Mouse (Mus musculus): ENCODE results near the gene Gna14. TPM values are rescaled to one million over a fixed set of nuclear protein-coding genes. Genes with fewer than 3 reads are reported as not detected.

Gene Gna14
- total RNA-seq, 1 experiment from 2014 or later, result not detected

DNA sequence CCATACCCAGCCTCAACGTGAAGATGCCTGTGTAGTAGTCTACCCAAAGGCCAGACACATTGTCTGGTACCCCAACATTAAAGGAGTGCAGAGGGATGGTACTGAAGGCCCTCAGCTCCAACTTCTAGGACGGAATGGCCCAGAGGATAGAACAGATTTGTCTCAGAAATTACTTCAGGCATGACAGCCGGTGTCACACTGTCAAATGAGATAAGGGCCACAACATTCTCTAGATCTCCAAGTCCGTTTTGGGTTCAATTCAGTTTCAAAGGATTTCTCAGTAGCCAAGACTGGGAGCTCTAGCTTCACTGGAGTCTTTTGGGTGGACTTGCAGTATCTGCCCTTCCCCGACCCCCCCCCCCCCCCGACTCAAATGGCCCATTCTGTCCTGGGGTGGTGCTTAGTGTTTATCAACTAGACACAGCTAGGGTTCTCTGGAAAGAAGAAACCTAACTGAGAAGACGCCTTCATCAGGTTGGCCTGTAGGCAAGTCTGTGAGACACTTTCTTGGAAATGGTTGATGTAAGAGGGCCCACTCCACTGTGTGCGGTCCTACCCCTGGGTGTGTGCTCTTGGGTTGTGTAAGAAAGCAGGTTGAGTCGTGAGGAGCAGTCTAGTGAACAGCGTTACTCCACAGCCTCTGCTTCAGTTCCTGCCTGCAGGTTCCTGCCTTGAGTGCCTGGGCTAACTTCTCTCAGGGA lies 59.4 kb downstream of the Gna14 start:
- no peak for ATAC-seq (ENCODE audit: extremely low read depth, insufficient number of reproducible peaks, low FRiP score, poor library complexity, severe bottlenecking)

DNA sequence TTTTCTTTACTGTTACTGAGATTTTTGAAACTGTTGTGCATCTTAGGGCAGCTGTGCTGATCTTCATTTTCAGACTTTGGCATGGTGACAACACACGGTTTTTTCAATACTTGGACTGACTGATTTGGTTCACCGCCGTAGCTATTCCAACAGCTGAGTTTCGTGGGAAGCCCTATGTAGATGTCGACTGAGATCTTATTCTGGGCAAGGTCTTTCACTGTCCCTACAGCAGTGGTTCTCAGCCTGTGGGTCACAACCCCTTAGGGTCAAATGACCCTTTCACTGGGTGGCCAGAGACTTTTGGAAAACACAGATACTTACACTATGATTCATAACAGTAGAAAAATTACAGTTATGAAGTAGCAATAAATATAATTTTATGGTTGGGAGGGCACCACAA lies 60.5 kb downstream of the Gna14 start:
- no peak for ATAC-seq (ENCODE audit: extremely low read depth, insufficient number of reproducible peaks, low FRiP score, poor library complexity, severe bottlenecking)

DNA sequence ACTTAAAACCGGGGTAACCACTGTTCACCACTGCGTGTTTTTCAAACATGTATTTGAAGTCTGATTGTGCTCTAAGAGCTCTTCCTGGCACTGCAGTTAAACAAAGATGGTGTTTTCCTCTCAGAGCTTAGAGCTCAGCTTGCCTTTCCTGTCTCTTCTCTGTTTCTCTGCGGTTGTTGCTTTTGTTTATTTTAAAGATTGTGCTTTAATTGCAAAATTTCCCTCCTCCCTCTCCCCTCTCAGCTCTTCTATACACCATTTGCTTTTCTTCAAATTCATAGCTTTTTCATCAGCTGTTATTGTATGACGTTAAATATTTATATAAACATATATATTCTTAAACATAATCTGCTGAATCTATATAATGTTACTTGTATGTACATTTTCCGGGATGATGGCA lies 66.5 kb downstream of the Gna14 start:
- ATAC-seq (ENCODE audit: extremely low read depth, insufficient number of reproducible peaks, low FRiP score, poor library complexity, severe bottlenecking), result no peak

DNA sequence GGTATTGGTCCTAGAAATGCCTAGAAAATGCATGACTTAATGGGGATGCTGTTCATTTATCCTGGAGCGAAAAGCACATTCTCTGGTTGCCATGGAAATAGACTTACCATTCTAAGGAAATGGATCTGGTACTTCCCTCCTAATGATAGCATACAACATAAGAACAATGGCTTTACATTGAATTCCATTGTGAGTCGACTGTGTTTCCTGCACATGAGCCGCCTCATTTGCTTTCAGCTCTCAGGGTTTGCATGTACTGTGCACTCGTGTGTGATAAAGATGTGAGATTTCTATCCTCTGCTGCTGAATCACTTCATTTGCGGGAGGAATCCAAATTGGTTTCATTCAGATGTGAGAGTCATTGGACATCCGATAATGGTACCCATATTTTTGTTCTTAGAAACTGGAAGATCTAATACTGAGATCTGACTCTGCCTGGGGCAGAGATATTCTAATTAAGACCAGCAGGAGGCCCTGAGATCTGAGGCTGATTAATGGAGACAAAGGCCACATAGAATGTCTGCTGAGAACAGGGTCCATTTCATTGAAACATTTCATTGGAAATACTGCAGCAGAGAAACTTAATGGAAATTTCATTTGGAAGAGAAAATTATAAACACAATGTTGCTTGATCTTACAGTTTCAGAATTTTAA lies 71.3 kb downstream of the Gna14 start:
- ATAC-seq (ENCODE audit: extremely low read depth, insufficient number of reproducible peaks, low FRiP score, poor library complexity, severe bottlenecking), result no peak

DNA sequence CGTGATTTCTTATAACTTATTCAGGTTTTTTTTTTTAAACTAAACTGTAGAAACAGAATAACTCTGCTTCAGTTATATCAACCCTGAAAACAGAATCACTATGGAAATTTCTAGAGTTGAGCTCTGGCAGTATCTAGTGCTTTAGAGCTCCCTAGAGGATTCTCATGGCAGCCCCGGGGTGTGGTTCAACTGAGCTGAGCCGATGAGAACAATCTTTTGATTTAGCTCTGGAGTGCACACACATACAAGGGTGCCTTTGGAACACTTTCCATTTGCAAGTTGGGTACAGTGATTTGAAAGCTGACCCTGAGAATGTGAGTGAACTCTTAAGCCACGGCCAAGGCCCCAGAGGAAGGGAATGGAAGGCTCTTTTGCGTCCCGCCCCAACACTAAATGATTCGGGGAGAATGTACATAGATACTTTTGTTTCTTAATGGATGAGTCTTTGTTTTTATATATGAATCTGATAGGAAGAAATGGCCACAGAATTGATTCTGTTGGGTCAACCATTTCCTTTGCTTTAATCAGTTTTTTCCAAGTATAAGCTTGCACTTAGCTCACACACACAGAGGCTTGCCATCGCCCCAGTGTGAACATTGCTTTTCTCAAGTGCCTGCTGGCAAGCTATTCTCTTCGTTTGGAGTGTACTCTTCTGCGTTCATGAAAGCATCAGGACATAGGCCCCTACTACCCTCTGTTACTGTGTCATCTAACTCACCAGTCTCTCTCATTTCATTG lies 75.0 kb downstream of the Gna14 start:
- no peak for ATAC-seq (ENCODE audit: extremely low read depth, insufficient number of reproducible peaks, low FRiP score, poor library complexity, severe bottlenecking)

DNA sequence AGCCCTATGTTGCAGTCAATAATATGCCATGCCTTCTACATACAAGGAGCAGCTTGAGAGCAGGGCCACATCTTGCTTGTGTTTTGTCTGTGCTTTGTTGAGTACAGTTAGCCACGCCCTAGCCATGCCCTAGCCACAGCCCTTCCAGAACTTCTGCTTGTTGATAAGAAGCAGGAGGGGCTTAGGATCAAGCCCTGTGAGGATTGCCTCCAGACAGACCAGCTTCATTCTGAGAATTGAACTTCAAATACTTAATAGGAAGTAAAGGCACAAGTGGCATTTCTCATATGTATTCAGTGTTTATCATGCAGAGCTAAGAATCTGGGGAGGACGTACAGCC lies 75.5 kb downstream of the Gna14 start:
- no peak for ATAC-seq (ENCODE audit: extremely low read depth, insufficient number of reproducible peaks, low FRiP score, poor library complexity, severe bottlenecking)

DNA sequence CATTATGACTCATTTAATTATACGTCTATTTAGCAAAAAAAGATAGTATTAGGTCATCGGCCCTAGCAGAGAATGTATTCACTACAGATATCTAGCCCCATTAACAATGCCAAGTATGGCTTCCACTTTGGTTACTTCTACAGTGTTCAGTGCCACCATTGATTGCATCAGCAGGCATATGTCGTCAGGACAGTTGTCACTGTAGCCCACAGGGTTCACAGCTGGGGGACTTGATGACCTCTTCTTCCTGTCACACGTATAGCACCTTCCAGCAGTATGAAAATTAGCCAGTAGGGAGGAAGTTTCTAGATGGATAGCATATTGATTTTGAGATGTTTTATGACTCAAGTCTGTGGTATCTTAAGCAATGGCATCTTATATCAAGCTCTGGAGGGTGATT lies 78.6 kb downstream of the Gna14 start:
- no peak for ATAC-seq (ENCODE audit: extremely low read depth, insufficient number of reproducible peaks, low FRiP score, poor library complexity, severe bottlenecking)

DNA sequence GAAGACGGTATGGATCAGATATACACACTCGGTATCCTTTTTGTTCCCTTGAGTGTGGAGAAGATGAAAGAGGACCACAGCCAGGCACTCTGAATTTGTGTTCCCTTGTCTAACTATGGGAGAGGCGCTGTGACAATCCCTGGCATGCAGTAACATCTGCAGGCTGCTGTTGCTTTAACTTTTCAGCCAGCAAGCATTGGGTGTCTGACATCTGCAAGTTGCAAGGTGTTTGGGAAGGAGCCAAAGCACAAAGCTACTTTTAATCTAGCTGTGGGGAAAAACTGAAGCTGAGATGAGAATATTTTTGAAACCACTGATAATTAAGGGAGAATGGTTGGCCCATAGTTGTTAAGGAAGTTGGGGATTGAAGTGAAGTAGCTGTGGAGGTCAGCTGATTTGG lies 83.0 kb downstream of the Gna14 start:
- no peak for ATAC-seq (ENCODE audit: extremely low read depth, insufficient number of reproducible peaks, low FRiP score, poor library complexity, severe bottlenecking)

DNA sequence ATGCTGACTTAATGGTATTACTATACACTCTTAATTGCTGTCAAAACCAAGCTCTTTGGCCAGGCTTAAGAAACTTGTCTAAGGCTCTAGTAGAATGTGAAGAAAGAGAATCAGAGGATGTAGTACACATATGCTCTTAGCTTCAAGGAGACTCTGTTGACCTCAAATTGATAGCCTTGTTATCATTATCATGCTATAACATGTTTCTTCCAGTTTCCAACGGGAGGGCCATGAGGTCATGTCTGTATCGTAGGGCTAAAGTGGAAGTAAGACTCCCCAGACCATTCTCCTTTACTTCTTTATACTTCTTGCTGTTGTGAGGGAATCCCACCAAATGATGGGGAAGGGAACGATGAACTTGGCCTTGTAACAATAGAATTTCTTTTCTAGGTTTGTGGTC lies 85.0 kb downstream of the Gna14 start:
- ATAC-seq (ENCODE audit: extremely low read depth, insufficient number of reproducible peaks, low FRiP score, poor library complexity, severe bottlenecking), result no peak

DNA sequence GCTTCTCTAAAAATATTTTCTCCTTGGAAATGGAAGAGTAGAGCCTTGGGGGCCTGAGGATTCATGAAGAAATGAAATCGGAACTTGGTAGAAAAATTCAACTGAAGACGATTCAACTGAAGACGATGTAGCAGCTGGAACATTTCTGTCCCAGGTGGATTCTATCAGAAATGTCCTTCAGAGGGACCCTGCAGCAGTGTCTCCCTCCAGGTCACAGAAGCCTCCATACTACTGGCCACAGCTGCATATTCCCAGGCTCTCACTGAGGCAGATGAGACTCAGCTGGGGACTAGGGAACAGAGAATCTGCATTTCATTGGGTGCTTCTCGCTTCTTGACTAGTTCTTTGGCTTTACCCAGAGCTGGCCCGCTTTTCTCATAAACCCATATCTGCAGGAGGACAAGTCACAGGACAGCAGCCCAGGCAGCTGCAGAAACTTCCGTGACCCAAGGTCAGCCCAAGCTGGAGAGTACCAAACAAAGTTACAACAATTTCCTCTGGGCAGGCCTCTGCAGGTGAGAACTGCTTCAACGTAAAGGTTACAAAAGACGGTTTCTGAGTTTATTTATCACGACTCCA lies 90.8 kb downstream of the Gna14 start:
- no peak for ATAC-seq (ENCODE audit: extremely low read depth, insufficient number of reproducible peaks, low FRiP score, poor library complexity, severe bottlenecking)

DNA sequence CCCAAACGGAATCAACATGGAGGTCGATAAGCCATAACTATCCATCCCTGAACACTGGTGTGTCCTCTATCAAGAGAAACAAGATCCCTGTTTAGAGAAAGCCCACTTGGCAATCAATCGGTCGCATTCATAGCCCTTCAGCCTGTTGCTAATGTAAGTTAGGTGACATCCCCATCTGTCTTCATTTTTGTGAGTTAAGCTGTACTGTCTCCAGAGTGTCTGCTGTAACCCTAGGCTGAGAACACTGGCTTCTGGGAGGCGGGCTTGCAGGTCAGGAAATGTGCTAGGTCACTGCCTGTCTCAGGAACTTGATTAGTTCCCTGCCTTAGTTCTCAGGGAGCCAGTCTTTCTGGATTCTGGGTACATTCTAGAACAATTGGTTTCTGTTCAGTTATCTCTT lies 91.5 kb downstream of the Gna14 start:
- ATAC-seq (ENCODE audit: extremely low read depth, insufficient number of reproducible peaks, low FRiP score, poor library complexity, severe bottlenecking), result no peak

DNA sequence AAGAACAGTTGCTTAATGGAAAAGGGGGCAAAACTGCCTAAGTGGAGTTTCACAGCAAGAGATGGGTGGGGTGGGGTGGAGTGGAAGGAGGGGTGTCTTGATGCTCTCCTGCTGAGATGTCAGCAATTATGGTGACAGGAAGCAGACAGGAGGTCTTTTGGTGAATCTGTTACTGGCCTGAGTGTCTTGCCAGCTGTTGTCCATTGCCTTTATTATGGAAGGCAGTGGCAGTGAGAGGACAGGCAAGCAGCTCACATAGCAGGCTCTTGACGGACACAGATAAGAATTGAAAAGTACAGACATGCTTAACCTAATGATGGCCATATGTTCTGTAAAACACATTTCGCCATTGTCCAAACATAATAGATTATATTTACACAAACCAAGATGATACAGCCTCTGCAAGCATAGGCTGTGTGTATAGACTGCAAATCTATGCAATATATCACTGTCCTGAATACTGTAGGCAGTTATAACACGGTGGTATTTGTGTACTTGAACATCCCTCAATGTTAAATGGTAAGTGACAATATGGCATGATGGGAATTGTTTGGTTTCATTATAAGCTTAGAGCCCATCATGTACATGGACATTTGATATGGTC lies 92.8 kb downstream of the Gna14 start:
- ATAC-seq (ENCODE audit: extremely low read depth, insufficient number of reproducible peaks, low FRiP score, poor library complexity, severe bottlenecking), result no peak

DNA sequence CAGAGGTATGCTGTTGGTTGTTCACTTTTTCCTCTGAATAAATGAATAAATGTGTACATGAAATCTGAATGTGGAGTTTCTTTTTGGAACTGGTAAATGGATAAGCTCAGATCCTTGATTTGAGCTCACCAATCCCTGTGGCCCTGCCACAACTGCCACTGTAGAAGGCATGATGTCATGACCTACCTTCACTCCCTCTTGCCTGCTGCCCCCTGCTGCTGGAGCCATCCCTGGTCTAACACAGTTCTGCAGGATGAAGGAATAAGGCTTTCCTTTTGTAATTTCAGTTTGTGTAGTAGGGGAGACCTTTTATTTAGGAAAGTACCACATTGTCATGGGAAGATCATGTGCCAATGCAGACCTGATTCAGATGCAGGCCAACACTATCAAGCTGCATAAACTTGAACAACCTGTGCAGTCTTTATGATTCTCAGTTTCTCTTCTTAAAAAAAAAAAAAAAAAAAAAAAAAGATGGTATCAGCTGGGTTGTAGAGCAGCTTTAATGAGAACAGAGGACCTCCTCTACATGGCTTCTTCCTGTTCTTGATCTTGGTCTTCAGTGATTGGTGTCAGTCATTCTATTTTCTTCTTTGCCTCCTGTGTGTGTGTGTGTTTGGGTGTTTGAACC lies 93.8 kb downstream of the Gna14 start:
- no peak for ATAC-seq (ENCODE audit: extremely low read depth, insufficient number of reproducible peaks, low FRiP score, poor library complexity, severe bottlenecking)

DNA sequence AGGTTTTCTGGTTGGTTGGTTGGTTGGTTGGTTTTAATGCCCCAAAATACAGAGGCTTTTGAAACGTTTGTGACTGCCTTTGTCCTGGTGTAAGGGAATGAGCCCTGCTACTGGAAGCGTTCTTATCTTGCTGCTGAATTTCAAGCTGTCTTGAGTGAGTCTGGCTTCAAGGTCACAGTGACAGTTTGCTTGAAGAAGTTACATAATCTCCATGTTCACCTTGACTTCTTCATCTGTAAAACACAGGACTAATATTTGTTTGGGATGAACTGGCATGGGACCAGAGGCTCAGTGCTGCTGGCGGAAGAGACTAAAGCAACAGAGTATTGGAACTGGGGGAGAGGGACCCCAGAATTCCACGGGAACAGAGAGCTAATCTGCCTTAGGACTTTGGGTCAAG lies 94.4 kb downstream of the Gna14 start:
- no peak for ATAC-seq (ENCODE audit: extremely low read depth, insufficient number of reproducible peaks, low FRiP score, poor library complexity, severe bottlenecking)

DNA sequence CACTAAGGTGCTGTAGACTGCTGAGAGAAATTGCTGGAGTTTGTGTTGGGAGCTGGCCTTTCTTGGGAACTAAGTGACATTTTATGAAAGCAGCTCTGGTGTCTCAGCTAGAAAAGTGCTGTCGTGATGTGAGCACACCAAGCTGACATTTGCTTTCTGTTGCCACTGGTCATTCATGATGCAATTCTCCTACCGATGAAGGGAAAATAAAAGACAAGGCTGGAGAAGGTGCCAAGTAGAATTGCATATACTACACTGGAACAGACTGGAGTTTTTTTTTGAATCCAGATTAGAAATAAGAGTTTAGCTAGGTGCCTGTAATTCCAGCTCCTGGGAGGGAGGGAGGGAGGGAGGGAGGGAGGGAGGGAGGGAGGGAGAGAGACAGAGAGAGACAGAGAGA lies 98.7 kb downstream of the Gna14 start:
- ATAC-seq (ENCODE audit: extremely low read depth, insufficient number of reproducible peaks, low FRiP score, poor library complexity, severe bottlenecking), result no peak

DNA sequence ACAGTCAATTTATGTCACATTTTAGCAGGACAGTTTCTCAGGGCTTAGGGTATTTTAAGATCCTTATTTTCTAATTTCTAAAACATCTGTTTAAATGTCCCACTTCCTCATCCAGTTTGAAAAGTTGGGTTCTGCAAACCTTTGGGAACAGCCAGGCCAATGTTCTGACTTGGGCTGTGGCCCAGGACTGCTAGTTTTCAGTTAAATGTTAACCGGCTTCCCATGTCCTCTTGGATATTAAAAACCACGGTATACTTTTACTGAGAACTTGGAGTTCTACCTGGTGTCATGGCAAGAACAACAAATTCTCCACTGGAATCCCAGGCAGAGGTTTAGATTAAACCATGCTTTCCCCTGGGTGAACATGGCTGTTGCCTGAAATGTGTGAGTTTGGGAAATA lies 102.9 kb downstream of the Gna14 start:
- no peak for ATAC-seq (ENCODE audit: extremely low read depth, insufficient number of reproducible peaks, low FRiP score, poor library complexity, severe bottlenecking)

DNA sequence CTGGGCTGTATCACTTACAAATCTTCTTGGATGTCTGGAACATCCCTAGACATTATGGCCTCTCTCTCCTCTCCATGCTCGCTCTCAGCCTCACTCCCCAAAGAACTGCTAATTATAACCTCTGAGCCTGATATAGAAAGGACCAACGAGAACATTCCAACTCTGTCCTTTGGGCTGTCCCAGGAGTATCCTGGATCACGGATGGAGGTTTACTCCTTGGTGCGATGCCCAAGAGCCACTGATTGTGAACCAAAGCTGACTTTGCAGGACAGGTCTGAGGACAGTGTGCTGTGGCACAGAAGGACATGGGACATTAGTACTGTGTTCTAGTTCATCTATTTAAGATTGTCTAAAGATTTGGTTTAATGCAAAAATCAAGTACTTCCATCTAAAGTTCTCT lies 108.1 kb downstream of the Gna14 start:
- no peak for ATAC-seq (ENCODE audit: extremely low read depth, insufficient number of reproducible peaks, low FRiP score, poor library complexity, severe bottlenecking)

DNA sequence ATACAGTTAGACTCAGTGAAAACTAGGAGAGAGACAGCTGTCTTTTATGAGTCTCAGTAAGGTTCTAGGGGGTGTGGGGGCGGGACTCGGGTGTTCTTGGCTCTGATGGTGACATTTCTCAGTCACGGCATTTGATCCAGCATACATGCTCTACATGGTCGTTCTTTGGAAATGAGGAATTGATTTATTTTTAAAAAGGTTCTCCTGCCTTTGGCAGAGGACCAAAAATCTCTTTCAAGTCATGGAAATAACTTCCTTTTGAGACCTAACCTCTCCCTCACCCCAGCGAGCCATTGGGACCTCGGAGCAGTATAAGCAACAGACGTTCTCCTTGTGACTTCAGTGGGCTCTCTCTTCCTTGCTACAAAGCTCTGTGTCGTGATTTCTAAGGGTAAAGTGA lies 121.4 kb downstream of the Gna14 start:
- no peak for ATAC-seq (ENCODE audit: extremely low read depth, insufficient number of reproducible peaks, low FRiP score, poor library complexity, severe bottlenecking)

DNA sequence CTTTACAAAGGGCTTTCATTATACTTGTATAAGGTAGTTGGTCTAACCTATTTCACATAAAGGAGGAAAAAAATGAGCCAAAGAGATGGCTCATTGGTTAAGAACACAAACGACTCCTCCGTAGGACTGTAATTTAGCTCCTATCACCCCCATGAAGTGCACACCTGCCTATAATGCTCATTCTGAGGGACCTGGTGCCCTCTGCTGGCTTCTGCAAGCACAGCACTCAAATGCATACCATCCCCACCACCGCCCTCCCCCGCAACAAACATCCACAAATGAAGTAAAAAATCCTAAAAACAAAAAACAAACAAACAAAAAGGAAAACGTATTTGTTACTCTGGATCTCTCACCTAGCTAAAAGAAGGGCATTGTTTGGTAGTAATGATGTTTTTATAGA lies 122.4 kb downstream of the Gna14 start:
- no peak for ATAC-seq (ENCODE audit: extremely low read depth, insufficient number of reproducible peaks, low FRiP score, poor library complexity, severe bottlenecking)
